ENCODE assay signal across 16 mouse cellular contexts in the genomic region with DNA sequence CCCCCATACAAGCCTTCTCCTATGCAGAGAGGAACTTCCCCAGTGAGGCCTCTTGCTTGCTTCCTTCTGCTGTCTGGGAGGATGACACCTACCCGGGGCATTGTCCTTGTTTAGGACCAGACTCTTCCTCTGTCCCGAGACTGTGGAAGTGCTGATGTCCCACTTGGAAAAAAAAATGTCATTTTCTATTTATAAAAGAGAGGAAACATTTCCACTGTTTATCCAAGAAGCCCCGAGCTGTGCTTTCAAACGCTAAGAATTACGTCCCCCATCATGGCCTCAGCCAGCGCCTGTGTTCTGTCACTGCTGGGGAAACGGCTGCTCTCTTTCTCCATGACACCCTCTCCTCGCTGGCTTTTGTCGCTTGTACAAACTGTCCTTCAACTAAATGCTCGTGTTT.
A peak's percentile ranks its signal among the peaks of the same experiment; 100 is the strongest.
DNase-seq lines count a peak whose midpoint lies in the region; ATAC-seq and TF ChIP-seq lines count a peak whose summit lies in the region.
"Had no signal": no experiment of that assay in that cellular context is flagged by ENCODE, and none has a peak within 500 bp of the region (broad histone marks: within the 10 kb centered on the region; RNA-seq: fewer than 3 reads in every experiment).

No protein-coding gene starts in this region.

- H3K4me1 ChIP-seq in heart, embryonic 13.5 days: peaks cover 66% of the 10 kb centered on the region
- peaks cover 23% of the 10 kb centered on the region for H3K4me1 ChIP-seq in midbrain, postnatal 0 days (ENCODE audit: insufficient read depth, low read length)
- H3K4me1 ChIP-seq in midbrain, embryonic 10.5 days: peaks cover 66% of the 10 kb centered on the region
- peaks cover 18% of the 10 kb centered on the region for H3K4me1 ChIP-seq in stomach, postnatal 0 days (replicated peaks; ENCODE audit: control insufficient read depth, insufficient read depth)

- TF ChIP-seq EP300 in stomach, postnatal 0 days (optimal IDR thresholded peaks at IDR 0.05): no peak

- peak overlapping the region; percentile 86 for H3K27ac ChIP-seq in heart, embryonic 13.5 days (replicated peaks)
- 0 out of 2 replicates have a peak overlapping the region, but pooled peaks have one; percentile 39 for H3K27ac ChIP-seq in midbrain, postnatal 0 days (ENCODE audit: low read depth, low read length)
- H3K27ac ChIP-seq in midbrain, embryonic 10.5 days (replicated peaks): no peak overlapping the region
- H3K27ac ChIP-seq in stomach, postnatal 0 days (replicated peaks): peak overlapping the region; percentile 58; the same call in 1 of the 2 replicates
- H3K27ac ChIP-seq: forebrain, embryonic 15.5 days; left cerebral cortex, adult 2 months; liver, embryonic 12.5 days; midbrain, embryonic 12.5 days had no signal

- no peak for ATAC-seq in heart, embryonic 13.5 days (ENCODE audit: extremely low read depth, insufficient number of reproducible peaks, low FRiP score, low TSS enrichment)
- ATAC-seq in midbrain, postnatal 0 days (ENCODE audit: low FRiP score): no peak
- no peak; the same call in 1 of the 2 replicates for ATAC-seq in stomach, postnatal 0 days (ENCODE audit: low FRiP score, low TSS enrichment)
- no peak for ATAC-seq in granulocyte monocyte progenitor cell, adult 5-6 weeks (replicated peaks; ENCODE audit: poor library complexity, severe bottlenecking)
- ATAC-seq: forebrain, embryonic 15.5 days; inflammation-experienced regulatory T-cells, adult 6 months; liver, embryonic 12.5 days had no signal

- no peak for DNase-seq in heart, adult 18-20 months
- DNase-seq in midbrain, postnatal 0 days (ENCODE audit: low spot score): no peak
- DNase-seq in midbrain, embryonic 10.5 days (ENCODE audit: low spot score): no peak
- peak; percentile 30 to 39 for DNase-seq in kidney, postnatal 36 days
- DNase-seq in stomach, postnatal 0 days (ENCODE audit: low spot score): peak; percentile 39
- no peak for DNase-seq in B cell, adult 2 months
- DNase-seq: cerebellum, adult 8-10 months; gastrocnemius, postnatal 25 days; right cerebral cortex, postnatal 14 days had no signal

- no peak for TF ChIP-seq CTCF in midbrain, postnatal 0 days (IDR thresholded peaks at IDR 0.05)
- no peak for TF ChIP-seq CTCF in stomach, postnatal 0 days (IDR thresholded peaks at IDR 0.05; ENCODE audit: low read depth)

- H3K9ac ChIP-seq in heart, embryonic 13.5 days: peak overlapping the region; percentile 64; the same call in 1 of the 2 replicates
- H3K9ac ChIP-seq in midbrain, postnatal 0 days (replicated peaks; ENCODE audit: low read length, poor library complexity, severe bottlenecking): no peak overlapping the region
- H3K9ac ChIP-seq in stomach, postnatal 0 days (ENCODE audit: low read length): no peak overlapping the region
- H3K9ac ChIP-seq: forebrain, embryonic 15.5 days; liver, embryonic 12.5 days; midbrain, embryonic 12.5 days had no signal

- 11% methylated on average over 10 of the region's 10 CpGs for WGBS in heart, embryonic 13.5 days
- 63% methylated on average over 10 of the region's 10 CpGs for WGBS in midbrain, postnatal 0 days
- WGBS in midbrain, embryonic 10.5 days: 82% methylated on average over 10 of the region's 10 CpGs
- WGBS in stomach, postnatal 0 days: 29% methylated on average over 10 of the region's 10 CpGs

- H3K27me3 ChIP-seq in heart, embryonic 13.5 days (replicated peaks): no peaks in the 10 kb centered on the region
- no peaks in the 10 kb centered on the region for H3K27me3 ChIP-seq in midbrain, postnatal 0 days (ENCODE audit: insufficient read depth, low read length)
- H3K27me3 ChIP-seq in midbrain, embryonic 10.5 days (ENCODE audit: low read depth, poor library complexity, severe bottlenecking): peaks cover 18% of the 10 kb centered on the region; the same call in 1 of the 2 replicates
- H3K27me3 ChIP-seq in stomach, postnatal 0 days (ENCODE audit: control insufficient read depth, insufficient read depth, low read length): no peaks in the 10 kb centered on the region
- H3K27me3 ChIP-seq: forebrain, embryonic 15.5 days; liver, embryonic 12.5 days had no signal

- 0 out of 2 replicates have a peak, but pooled peaks cover 5% of the 10 kb centered on the region for H3K36me3 ChIP-seq in heart, embryonic 13.5 days
- H3K36me3 ChIP-seq in midbrain, postnatal 0 days (ENCODE audit: insufficient read depth, low read length): no peaks in the 10 kb centered on the region
- H3K36me3 ChIP-seq in midbrain, embryonic 10.5 days: peaks cover 15% of the 10 kb centered on the region
- no peaks in the 10 kb centered on the region for H3K36me3 ChIP-seq in stomach, postnatal 0 days (ENCODE audit: control insufficient read depth, insufficient read depth, low read length)
- H3K36me3 ChIP-seq: forebrain, embryonic 15.5 days; liver, embryonic 12.5 days; midbrain, embryonic 12.5 days had no signal

- peak overlapping the region; percentile 46 for H3K4me2 ChIP-seq in heart, embryonic 13.5 days
- H3K4me2 ChIP-seq in midbrain, postnatal 0 days (ENCODE audit: low read depth, low read length, poor library complexity, severe bottlenecking): no peak overlapping the region
- no peak overlapping the region for H3K4me2 ChIP-seq in stomach, postnatal 0 days (replicated peaks; ENCODE audit: low read depth)
- H3K4me2 ChIP-seq: forebrain, embryonic 15.5 days; liver, embryonic 12.5 days; midbrain, embryonic 12.5 days had no signal

- no peak overlapping the region for H3K4me3 ChIP-seq in heart, embryonic 13.5 days
- H3K4me3 ChIP-seq in midbrain, postnatal 0 days (ENCODE audit: low read depth, low read length): no peak overlapping the region
- H3K4me3 ChIP-seq in midbrain, embryonic 10.5 days: no peak overlapping the region
- H3K4me3 ChIP-seq in stomach, postnatal 0 days (ENCODE audit: low read depth, low read length): no peak overlapping the region
- H3K4me3 ChIP-seq: forebrain, embryonic 15.5 days; left cerebral cortex, adult 2 months; liver, embryonic 12.5 days; midbrain, embryonic 12.5 days had no signal

- H3K9me3 ChIP-seq in heart, embryonic 13.5 days: no peaks in the 10 kb centered on the region
- H3K9me3 ChIP-seq in midbrain, postnatal 0 days (ENCODE audit: low read length): no peaks in the 10 kb centered on the region
- H3K9me3 ChIP-seq in midbrain, embryonic 10.5 days (replicated peaks): no peaks in the 10 kb centered on the region
- no peaks in the 10 kb centered on the region for H3K9me3 ChIP-seq in stomach, postnatal 0 days (ENCODE audit: control insufficient read depth, low read length)
- H3K9me3 ChIP-seq: forebrain, embryonic 15.5 days; liver, embryonic 12.5 days; midbrain, embryonic 12.5 days had no signal

Comparison
In these comparisons a context has a peak if more than half of its experiments do, and no peak if none do; other contexts are left out.
1. DNase-seq: peak in kidney, postnatal 36 days (2 of 2) and stomach, postnatal 0 days (single experiment); none in heart, adult 18-20 months (0 of 2), midbrain, postnatal 0 days (single experiment), midbrain, embryonic 10.5 days (single experiment) and B cell, adult 2 months (0 of 2).